Mouse (Mus musculus): ENCODE results near the gene St3gal3.

- no peak for TF ChIP-seq CTCF (IDR thresholded peaks at IDR 0.05 in 2 of 3, conservative IDR thresholded peaks at IDR 0.05 in 1 of 3; ENCODE audit: control insufficient read depth in 1 of 3, insufficient read depth in 1 of 3, low read depth in 2 of 3, low read length in 3 of 3, poor library complexity in 1 of 3, severe bottlenecking in 1 of 3)
- no peak for TF ChIP-seq TAL1 (IDR thresholded peaks at IDR 0.05; ENCODE audit: low read length)
- TF ChIP-seq MYB (IDR thresholded peaks at IDR 0.05; ENCODE audit: low read depth, low read length): no peak
- TF ChIP-seq MYC (IDR thresholded peaks at IDR 0.05; ENCODE audit: low read depth, low read length): no peak
- TF ChIP-seq EP300 (IDR thresholded peaks at IDR 0.05; ENCODE audit: low read depth in 1 of 2, low read length in 2 of 2): no peak
- TF ChIP-seq UBTF (IDR thresholded peaks at IDR 0.05; ENCODE audit: borderline replicate concordance, insufficient read depth, low read depth, low read length): no peak
- TF ChIP-seq USF1 (IDR thresholded peaks at IDR 0.05; ENCODE audit: low read depth, low read length): no peak
- no peak for TF ChIP-seq CHD2 (IDR thresholded peaks at IDR 0.05; ENCODE audit: low read length)
Measured at GRCm38 (mm10) chr4:117984206-117984605, 150.5 kb downstream of the St3gal3 start.
